Mouse (Mus musculus) spleen, adult 2 months (tissue): ENCODE results near the gene Rubcn.

Source experiments
- CTCF ChIP-seq: fragments of 200-500 bp; IDR thresholded peaks from 2 replicates; pipeline ENCODE4 v1.5.1; 2011; ENCODE audit warnings: mild to moderate bottlenecking, inconsistent platforms; ENCODE audit not compliant: insufficient read depth, insufficient read length, insufficient replicate concordance; ENCODE audit errors: extremely low read depth
- POLR2A ChIP-seq: fragments of 200-500 bp; IDR thresholded peaks from 2 replicates; pipeline ENCODE4 v1.6.1; 2011; ENCODE audit warnings: low read depth, low read length, inconsistent platforms

DNA sequence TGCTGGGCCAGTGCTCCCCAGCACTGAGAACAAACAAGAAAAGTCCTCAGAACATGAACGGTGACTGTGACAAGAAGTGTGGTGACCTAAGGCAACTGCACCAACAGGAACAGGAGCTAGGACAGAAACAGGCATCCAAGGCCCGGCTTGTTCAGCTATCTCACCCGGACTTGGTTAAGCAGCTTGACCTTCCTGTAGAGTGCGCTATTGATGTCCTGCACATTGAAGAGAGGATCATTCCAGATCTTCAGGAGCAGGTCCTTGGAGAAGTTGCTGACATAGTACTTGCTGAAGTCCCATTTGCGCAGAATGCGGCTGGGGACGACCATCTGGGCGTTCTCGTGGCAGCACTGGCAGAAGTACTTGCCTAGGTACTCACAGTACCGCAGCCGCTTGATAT is 51.0 kb downstream of the Rubcn start:
- TF ChIP-seq CTCF (no peak), POLR2A (no peak)
